Mouse (Mus musculus) heart, embryonic 16.5 days (tissue): ENCODE measurements around the gene Btbd6. TPM values are rescaled to one million over a fixed set of nuclear protein-coding genes. Genes with fewer than 3 reads are reported as not detected.

Experiments used
- ATAC-seq: fragments of 200-750 bp; cut with Nextera tagmentation; replicated peaks from 2 replicates; pipeline ENCODE4 v1.8.0; 2017; ENCODE audit warnings: moderate number of reproducible peaks; ENCODE audit not compliant: insufficient read depth, low FRiP score; ENCODE audit errors: extremely low read depth
- H3K27ac ChIP-seq: fragments of 300-500 bp; sonication (generic); 2 replicates; pipeline ENCODE4 v1.5.1; 2014; ENCODE audit warnings: mild to moderate bottlenecking, low read length, control low read depth, moderate library complexity
- H3K27me3 ChIP-seq: fragments of 300-500 bp; sonication (generic); 2 replicates; pipeline ENCODE4 v1.6.1; 2014; ENCODE audit warnings: low read length, mixed read lengths; ENCODE audit not compliant: control insufficient read depth, insufficient read depth
- H3K36me3 ChIP-seq: fragments of 300-500 bp; sonication (generic); 2 replicates; pipeline ENCODE4 v1.6.1; 2014; ENCODE audit not compliant: control insufficient read depth, insufficient read depth
- H3K4me1 ChIP-seq: fragments of 300-500 bp; sonication (generic); 2 replicates; pipeline ENCODE4 v1.6.1; 2014; ENCODE audit warnings: low read length, mixed read lengths; ENCODE audit not compliant: control insufficient read depth, insufficient read depth
- H3K4me2 ChIP-seq: fragments of 300-500 bp; sonication (generic); 2 replicates; pipeline ENCODE4 v1.6.1; 2014; ENCODE audit warnings: low read depth, mild to moderate bottlenecking, control low read depth, low read length
- H3K4me3 ChIP-seq: fragments of 300-500 bp; sonication (generic); 2 replicates; pipeline ENCODE4 v1.5.1; 2014; ENCODE audit warnings: mild to moderate bottlenecking, control low read depth, low read length
- H3K9ac ChIP-seq: fragments of 300-500 bp; sonication (generic); 2 replicates; pipeline ENCODE4 v1.6.1; 2014; ENCODE audit warnings: low read length, control low read depth
- H3K9me3 ChIP-seq: fragments of 300-500 bp; sonication (generic); replicated peaks from 2 replicates; pipeline ENCODE4 v1.6.1; 2016; ENCODE audit warnings: low read length; ENCODE audit not compliant: control insufficient read depth
- WGBS: fragments of 180-500 bp; shearing (Covaris S2); extraction: QIAGEN DNeasy Blood & Tissue Kit; methylation state at CpG from one replicate; pipeline ENCODE4 v1.1.7; 2014; 5-methylcytosine and 5-hydroxymethylcytosine counted together
- polyA plus RNA-seq: library from polyadenylated mRNA; unstranded; fragments of >200 nt; fragmentation: Nextera tagmentation; extraction: Ambion mirVana; gene quantifications from 2 replicates; pipeline ENCODE4 v1.2.1, GENCODE M21; 2015

Btbd6 gene
- polyA plus RNA-seq, 1 experiment from 2014 or later, result 26.0 TPM

DNA sequence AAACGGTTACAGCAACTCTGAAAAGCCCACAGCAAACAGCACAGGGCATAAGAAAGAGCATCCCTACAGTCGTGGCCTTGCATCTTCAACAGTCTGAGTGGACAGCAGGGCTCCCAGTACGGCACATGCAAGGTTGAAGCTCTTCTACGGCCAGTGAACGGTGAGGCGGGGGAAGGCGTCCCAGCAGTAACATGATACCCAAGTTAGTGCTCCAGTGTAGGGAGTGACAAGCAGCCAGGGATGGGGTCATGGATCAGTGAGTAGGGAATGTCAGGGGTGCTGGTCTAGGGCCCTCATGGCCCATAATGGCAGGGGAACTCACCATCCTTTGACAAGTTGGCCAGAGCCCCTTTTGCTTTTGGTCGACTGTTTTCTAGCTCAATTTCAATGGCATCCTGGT lies 7.3 kb upstream of the Btbd6 start:
- Histone ChIP-seq H3K27me3 (no peaks in the 10 kb centered on the region), H3K4me2 (no peak overlapping the region), H3K27ac (no peak overlapping the region), H3K9me3 (no peaks in the 10 kb centered on the region), H3K36me3 (peaks cover 66% of the 10 kb centered on the region), H3K4me1 (no peaks in the 10 kb centered on the region), H3K4me3 (no peak overlapping the region), H3K9ac (no peak overlapping the region)
- WGBS, result 72% methylated on average over 8 of the region's 8 CpGs
- no peak for ATAC-seq

DNA sequence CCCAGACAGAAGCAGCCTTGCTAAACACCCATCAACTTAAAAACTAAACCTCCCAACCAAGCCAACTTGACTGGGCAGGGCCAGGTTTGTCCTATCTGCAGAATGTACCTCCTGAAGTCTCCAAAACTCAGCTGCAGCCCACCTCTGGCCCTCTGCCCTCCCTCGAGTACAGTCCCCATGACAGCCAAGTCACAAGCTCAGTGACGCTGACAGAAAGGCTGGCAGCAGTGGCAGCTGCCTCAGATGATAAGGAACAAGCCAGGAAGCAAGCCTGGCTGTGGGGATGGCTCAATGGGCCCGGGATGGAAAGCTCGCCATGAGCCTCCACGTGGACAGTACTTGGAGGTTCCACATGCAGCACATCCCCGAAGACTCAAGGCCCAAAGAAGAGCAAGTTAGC lies 6.7 kb upstream of the Btbd6 start:
- Histone ChIP-seq H3K27ac (no peak overlapping the region), H3K27me3 (no peaks in the 10 kb centered on the region), H3K36me3 (peaks cover 59% of the 10 kb centered on the region), H3K4me3 (no peak overlapping the region), H3K9ac (no peak overlapping the region), H3K4me1 (no peaks in the 10 kb centered on the region), H3K4me2 (no peak overlapping the region), H3K9me3 (no peaks in the 10 kb centered on the region)
- peak; percentile 53; the same call in 1 of the 2 replicates for ATAC-seq
- WGBS, result 59% methylated on average over 6 of the region's 6 CpGs

DNA sequence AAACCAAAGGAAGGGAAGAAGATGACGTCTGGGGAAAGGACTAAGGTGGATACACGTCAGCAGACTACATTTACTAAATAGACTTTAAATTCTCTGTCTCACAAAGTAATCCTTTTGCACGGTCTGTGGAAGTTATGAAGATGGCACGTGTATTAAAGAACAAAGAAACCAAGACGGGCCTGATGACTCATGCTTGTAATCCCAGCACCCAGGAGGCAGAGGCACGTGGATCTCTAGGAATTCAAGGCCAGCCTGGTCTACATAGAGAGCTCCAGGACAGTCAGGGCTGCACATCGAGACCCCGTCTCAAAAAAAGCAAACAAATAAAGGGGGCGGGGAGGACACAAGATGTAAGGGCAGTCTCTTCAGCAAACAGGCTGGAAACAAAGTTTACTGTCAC lies 1.5 kb upstream of the Btbd6 start:
- Histone ChIP-seq H3K4me1 (peaks cover 17% of the 10 kb centered on the region), H3K4me3 (no peak overlapping the region), H3K4me2 (no peak overlapping the region), H3K9ac (no peak overlapping the region), H3K27ac (no peak overlapping the region), H3K36me3 (peaks cover 39% of the 10 kb centered on the region), H3K9me3 (no peaks in the 10 kb centered on the region), H3K27me3 (no peaks in the 10 kb centered on the region)
- no peak for ATAC-seq
- 84% methylated on average over 9 of the region's 9 CpGs for WGBS

- Histone ChIP-seq H3K27me3 (no peaks in the 10 kb centered on the region), H3K4me1 (peaks cover 22% of the 10 kb centered on the region), H3K36me3 (peaks cover 34% of the 10 kb centered on the region; the same call in 1 of the 2 replicates), H3K4me3 (peak overlapping the region; percentile 85), H3K27ac (peak overlapping the region; percentile 94), H3K4me2 (peak overlapping the region; percentile 93), H3K9ac (peak overlapping the region; percentile 92), H3K9me3 (no peaks in the 10 kb centered on the region)
- WGBS, result 41% methylated on average over 12 of the region's 12 CpGs
- ATAC-seq, result no peak
Measured at GRCm38 (mm10) chr12:112977156-112977555, 874 bp downstream of the Btbd6 start.

DNA sequence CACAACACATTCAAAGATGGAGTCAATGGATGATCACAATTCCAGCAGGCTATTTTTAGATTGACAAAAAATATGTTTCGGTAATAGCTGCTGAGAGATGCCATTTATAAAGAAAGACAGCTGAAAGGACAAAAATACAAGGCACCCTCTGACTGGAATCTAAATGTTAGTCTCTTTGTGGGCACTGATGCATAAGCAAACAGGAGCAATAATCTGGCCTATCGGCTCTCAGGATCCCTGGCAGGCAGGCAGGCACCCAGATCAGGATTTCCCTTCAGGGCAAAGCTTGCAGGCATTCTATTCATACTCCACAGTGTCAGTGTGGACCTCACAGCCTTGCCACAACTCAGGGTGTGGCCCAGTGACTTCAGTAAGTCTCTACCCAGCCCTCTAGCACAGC lies 5.7 kb downstream of the Btbd6 start:
- ATAC-seq, result no peak

DNA sequence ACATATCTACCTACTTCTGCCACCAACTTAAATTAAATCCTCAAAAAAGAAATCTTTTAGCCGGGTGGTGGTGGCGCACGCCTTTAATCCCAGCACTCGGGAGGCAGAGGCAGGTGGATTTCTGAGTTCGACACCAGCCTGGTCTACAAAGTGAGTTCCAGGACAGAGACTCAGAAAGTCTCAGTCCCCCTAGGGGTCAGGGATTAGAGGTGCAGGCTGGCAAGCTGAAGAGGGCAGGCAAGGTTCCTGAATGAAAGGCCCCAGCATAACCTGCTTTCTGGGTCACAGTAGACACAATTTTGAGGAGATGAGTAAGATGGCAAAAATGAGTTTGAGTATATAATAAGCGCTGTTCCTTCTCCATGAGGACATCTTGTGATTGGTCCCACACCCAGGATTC lies 9.1 kb downstream of the Btbd6 start:
- Histone ChIP-seq H3K4me2 (no peak overlapping the region), H3K9ac (no peak overlapping the region), H3K36me3 (peaks cover 44% of the 10 kb centered on the region), H3K9me3 (no peaks in the 10 kb centered on the region), H3K4me3 (no peak overlapping the region), H3K4me1 (peaks cover 7% of the 10 kb centered on the region; the same call in 1 of the 2 replicates), H3K27me3 (no peaks in the 10 kb centered on the region), H3K27ac (no peak overlapping the region)
- 88% methylated on average over 6 of the region's 6 CpGs for WGBS
- no peak for ATAC-seq

More for the DNA sequence above, 5.7 kb downstream of the Btbd6 start:
- Histone ChIP-seq H3K4me1 (peaks cover 16% of the 10 kb centered on the region), H3K36me3 (peaks cover 56% of the 10 kb centered on the region), H3K4me3 (no peak overlapping the region), H3K9me3 (no peaks in the 10 kb centered on the region), H3K9ac (no peak overlapping the region), H3K4me2 (no peak overlapping the region), H3K27me3 (no peaks in the 10 kb centered on the region), H3K27ac (0 out of 2 replicates have a peak overlapping the region, but pooled peaks have one; percentile 22)
- 61% methylated on average over 2 of the region's 2 CpGs for WGBS

DNA sequence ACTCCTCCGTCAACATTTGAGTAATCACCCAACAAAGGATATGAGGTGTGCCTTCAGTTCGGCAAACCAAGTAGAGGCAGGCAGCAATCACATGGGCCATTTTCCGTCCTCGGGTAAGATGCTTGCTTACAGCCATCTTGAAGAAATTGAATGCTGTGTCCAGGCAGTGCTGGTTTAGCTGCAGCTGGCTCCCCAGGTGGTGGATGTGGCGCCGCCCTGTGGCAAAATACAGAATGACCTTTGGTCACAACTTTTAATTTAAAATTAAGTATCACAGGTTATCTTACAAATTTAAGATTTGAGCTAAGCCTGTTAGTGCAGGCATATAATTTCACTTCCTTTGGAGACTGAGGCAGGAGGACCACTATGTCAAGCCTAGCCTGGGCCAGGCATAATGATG lies 11.6 kb downstream of the Btbd6 start:
- peaks cover 41% of the 10 kb centered on the region for H3K36me3 ChIP-seq
- no peaks in the 10 kb centered on the region for H3K27me3 ChIP-seq
- no peaks in the 10 kb centered on the region for H3K4me1 ChIP-seq
- 68% methylated on average over 6 of the region's 6 CpGs for WGBS
- no peak overlapping the region for H3K4me2 ChIP-seq
- ATAC-seq, result no peak
- no peak overlapping the region for H3K9ac ChIP-seq
- no peaks in the 10 kb centered on the region for H3K9me3 ChIP-seq
- no peak overlapping the region for H3K27ac ChIP-seq
- no peak overlapping the region for H3K4me3 ChIP-seq

DNA sequence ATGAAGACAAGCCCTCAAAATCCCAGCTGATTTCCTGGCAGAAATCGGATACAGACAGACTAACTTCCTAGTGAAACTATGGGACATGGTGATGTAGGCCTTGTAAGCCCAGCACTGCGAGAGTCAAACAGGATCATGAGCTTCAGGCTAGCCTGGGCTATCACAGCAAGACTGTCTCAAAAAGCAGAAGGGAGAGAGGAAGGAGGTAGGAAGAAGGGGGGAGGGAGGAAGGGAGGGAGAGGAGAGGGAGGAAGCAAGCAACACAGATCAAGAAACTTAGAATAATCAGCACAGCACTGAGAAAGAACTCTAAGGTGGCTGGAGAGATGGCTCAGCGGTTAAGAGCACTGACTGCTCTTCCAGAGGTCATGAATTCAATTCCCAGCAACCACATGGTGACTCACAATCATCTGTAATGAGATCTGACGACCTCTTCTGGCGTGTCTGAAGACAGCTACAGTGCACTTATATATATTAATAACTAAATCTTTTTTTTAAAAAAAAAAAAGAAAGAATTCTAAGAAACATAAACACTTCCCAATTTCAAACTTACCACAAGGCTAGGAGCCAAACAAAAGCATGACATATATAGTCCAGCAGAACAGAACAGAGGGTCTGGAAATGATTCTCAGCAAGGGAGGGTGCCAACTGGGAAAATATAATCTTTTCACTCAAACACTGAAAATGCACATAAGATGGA lies 14.6 kb downstream of the Btbd6 start:
- Histone ChIP-seq H3K27me3 (no peaks in the 10 kb centered on the region), H3K27ac (no peak overlapping the region), H3K9me3 (no peaks in the 10 kb centered on the region), H3K4me2 (no peak overlapping the region), H3K4me3 (no peak overlapping the region), H3K36me3 (peaks cover 23% of the 10 kb centered on the region), H3K4me1 (0 out of 2 replicates have a peak, but pooled peaks cover 2% of the 10 kb centered on the region), H3K9ac (no peak overlapping the region)
- 78% methylated on average over 5 of the region's 5 CpGs for WGBS
- no peak for ATAC-seq

GRCm38 (mm10) chr12:112991444-112991843 lies 15.2 kb downstream of the Btbd6 start:
- ATAC-seq, result no peak
- 74% methylated on average over 2 of the region's 2 CpGs for WGBS

More at GRCm38 (mm10) chr12:112991444-112991843, 15.2 kb downstream of the Btbd6 start:
- H3K9me3 ChIP-seq, result no peaks in the 10 kb centered on the region
- no peaks in the 10 kb centered on the region for H3K27me3 ChIP-seq
- no peak overlapping the region for H3K9ac ChIP-seq
- no peak overlapping the region for H3K4me2 ChIP-seq
- H3K4me1 ChIP-seq, result 0 out of 2 replicates have a peak, but pooled peaks cover 2% of the 10 kb centered on the region
- H3K27ac ChIP-seq, result no peak overlapping the region
- peaks cover 18% of the 10 kb centered on the region for H3K36me3 ChIP-seq
- no peak overlapping the region for H3K4me3 ChIP-seq
